Mouse (Mus musculus) ES-Bruce4 (cell line): ENCODE results near the gene Vegfb.

Experiments
- CTCF ChIP-seq: IDR thresholded peaks from one replicate; pipeline ENCODE4 v1.8.1; 2011; ENCODE audit warnings: low read depth, low read length
- EP300 ChIP-seq: IDR thresholded peaks from 2 replicates; pipeline ENCODE4 v1.6.1; 2011; ENCODE audit warnings: low read depth, low read length; ENCODE audit not compliant: insufficient read depth
- POLR2A ChIP-seq: IDR thresholded peaks from one replicate; pipeline ENCODE4 v1.8.1; 2011; ENCODE audit warnings: low read length; ENCODE audit not compliant: insufficient read depth

GRCm38 (mm10) chr19:6949951-6950350 is 37.5 kb downstream of the Vegfb start:
- TF ChIP-seq CTCF (no peak), POLR2A (no peak), EP300 (no peak)
